Mouse (Mus musculus) cerebellum, adult 2 months (tissue): ENCODE data around the gene Pard3b. TPM values are rescaled to one million over a fixed set of nuclear protein-coding genes. Genes with fewer than 3 reads are reported as not detected.
A peak's percentile ranks its signal among the peaks of the same experiment; 100 is the strongest.

Experiments used
- DNase-seq, 2 experiments: peaks; one replicate each; pipeline ENCODE4 v3.0.0; 2021
- H3K27ac ChIP-seq: fragments of 200-500 bp; 2 replicates; pipeline ENCODE4 v1.5.1; 2012; ENCODE audit warnings: low read length, control low read depth, inconsistent platforms; ENCODE audit not compliant: insufficient read depth
- H3K27me3 ChIP-seq: fragments of 200-500 bp; 2 replicates; pipeline ENCODE4 v1.6.1; 2012; ENCODE audit warnings: inconsistent platforms, mild to moderate bottlenecking, low read length, moderate library complexity; ENCODE audit not compliant: control insufficient read depth, insufficient read depth
- H3K4me1 ChIP-seq: fragments of 200-500 bp; 2 replicates; pipeline ENCODE4 v1.6.1; 2011; ENCODE audit warnings: low read length; ENCODE audit not compliant: control insufficient read depth, insufficient read depth
- H3K4me3 ChIP-seq: fragments of 200-500 bp; replicated peaks from 2 replicates; pipeline ENCODE3; 2011; ENCODE audit warnings: mild to moderate bottlenecking, low read depth, low read length, control low read depth; ENCODE audit not compliant: insufficient read depth
- CTCF ChIP-seq: fragments of 200-500 bp; IDR thresholded peaks from 2 replicates; pipeline ENCODE4 v1.5.1; 2011; ENCODE audit warnings: low read depth, mild to moderate bottlenecking, control low read depth, low read length, moderate library complexity, borderline replicate concordance; ENCODE audit not compliant: insufficient read depth
- POLR2A ChIP-seq: fragments of 200-500 bp; IDR thresholded peaks from 2 replicates; pipeline ENCODE4 v1.6.1; 2011; ENCODE audit warnings: low read length, control low read depth, borderline replicate concordance; ENCODE audit not compliant: insufficient read depth
- WGBS: fragments of 180-500 bp; shearing (Covaris S2); methylation state at CpG from one replicate; pipeline ENCODE4 v1.1.7; 2018; 5-methylcytosine and 5-hydroxymethylcytosine counted together
- polyA plus RNA-seq: library from polyadenylated mRNA; depleted of rRNA; stranded (reverse); fragments of >200 nt; gene quantifications from 2 replicates; pipeline ENCODE4 v1.2.3, GENCODE M21; 2012

The Pard3b gene
- polyA plus RNA-seq, 1 experiment, result 1.3 TPM

- 42% methylated on average over 3 of the region's 3 CpGs for WGBS
- H3K4me3 ChIP-seq, result no peak overlapping the region
- H3K27ac ChIP-seq, result no peak overlapping the region
- TF ChIP-seq POLR2A, result no peak
- TF ChIP-seq CTCF, result no peak
- no peak for DNase-seq
- H3K4me1 ChIP-seq, result no peaks in the 10 kb centered on the region
- H3K27me3 ChIP-seq, result no peaks in the 10 kb centered on the region
Measured at GRCm38 (mm10) chr1:62576939-62577590, 938.4 kb downstream of the Pard3b start.

GRCm38 (mm10) chr1:62579024-62579765, 940.6 kb downstream of the Pard3b start:
- no peak for TF ChIP-seq POLR2A
- TF ChIP-seq CTCF, result no peak
- no peaks in the 10 kb centered on the region for H3K4me1 ChIP-seq
- no peak overlapping the region for H3K4me3 ChIP-seq
- 84% methylated on average over 7 of the region's 7 CpGs for WGBS
- no peaks in the 10 kb centered on the region for H3K27me3 ChIP-seq
- H3K27ac ChIP-seq, result no peak overlapping the region
- DNase-seq, result no peak

DNA sequence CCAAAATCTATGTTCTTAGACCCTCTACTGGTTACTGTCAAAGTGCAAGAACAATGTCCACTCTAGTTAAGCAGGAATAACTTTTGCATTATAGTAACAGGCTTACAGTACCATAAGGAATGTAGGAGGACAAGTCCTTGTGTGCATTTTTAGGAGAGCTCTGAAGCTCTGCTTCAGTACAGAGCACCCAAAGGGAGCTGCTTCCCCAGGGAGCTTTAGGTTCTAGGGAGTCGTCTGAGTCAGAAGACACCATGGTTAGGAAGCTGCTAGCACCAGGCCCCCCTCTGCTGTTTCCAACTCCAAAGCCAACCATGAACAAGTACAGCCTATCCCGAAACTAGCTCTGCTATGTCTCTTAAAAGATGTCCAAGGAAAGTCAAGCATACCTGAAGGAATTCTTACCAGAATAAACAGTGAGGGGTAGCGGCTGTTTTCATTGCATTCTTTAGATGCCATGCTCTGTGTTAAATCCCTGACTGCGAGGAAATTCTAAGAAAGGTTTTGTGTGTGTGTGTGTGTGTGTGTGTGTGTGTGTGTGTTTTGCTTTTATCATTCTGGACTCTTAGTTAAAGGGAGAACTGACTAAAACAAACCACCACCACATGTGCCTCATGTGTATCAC, 941.8 kb downstream of the Pard3b start:
- H3K27me3 ChIP-seq, result no peaks in the 10 kb centered on the region
- no peak overlapping the region for H3K27ac ChIP-seq
- H3K4me3 ChIP-seq, result no peak overlapping the region
- TF ChIP-seq CTCF (no peak), POLR2A (no peak)
- WGBS, result 76% methylated on average over 4 of the region's 4 CpGs
- DNase-seq, result no peak
- H3K4me1 ChIP-seq, result no peaks in the 10 kb centered on the region

DNA sequence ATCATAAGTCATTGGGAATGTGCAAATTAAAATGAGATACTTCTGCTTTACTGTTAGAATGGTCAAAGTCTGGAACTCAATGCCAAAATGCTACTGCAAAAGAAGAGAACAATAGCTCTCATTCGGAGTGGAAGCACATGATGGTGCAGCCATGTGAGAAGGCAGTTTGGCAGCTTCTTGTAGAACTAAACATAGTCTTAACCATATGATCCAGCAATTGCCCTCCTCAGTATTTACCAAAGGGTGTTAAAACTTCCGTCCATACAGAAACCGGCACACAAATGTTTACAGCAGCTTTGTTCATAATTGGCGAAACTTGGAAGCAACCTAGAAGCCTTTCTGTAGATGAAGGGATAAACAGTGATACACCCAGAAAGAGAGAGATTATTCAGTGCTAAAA, 943.9 kb downstream of the Pard3b start:
- TF ChIP-seq POLR2A (no peak), CTCF (no peak)
- H3K27ac ChIP-seq, result no peak overlapping the region
- 56% methylated on average over 4 of the region's 4 CpGs for WGBS
- no peaks in the 10 kb centered on the region for H3K27me3 ChIP-seq
- DNase-seq, result no peak
- H3K4me1 ChIP-seq, result no peaks in the 10 kb centered on the region
- H3K4me3 ChIP-seq, result no peak overlapping the region

GRCm38 (mm10) chr1:62587536-62587935, 948.9 kb downstream of the Pard3b start:
- Histone ChIP-seq H3K4me1 (0 out of 2 replicates have a peak, but pooled peaks cover 8% of the 10 kb centered on the region), H3K4me3 (no peak overlapping the region), H3K27ac (no peak overlapping the region), H3K27me3 (no peaks in the 10 kb centered on the region)
- peak in 1 of 2 experiments; percentile 1 for DNase-seq
- 28% methylated on average over 6 of the region's 6 CpGs for WGBS
- TF ChIP-seq CTCF, result no peak

- Histone ChIP-seq H3K4me1 (0 out of 2 replicates have a peak, but pooled peaks cover 8% of the 10 kb centered on the region), H3K27me3 (no peaks in the 10 kb centered on the region), H3K4me3 (no peak overlapping the region), H3K27ac (no peak overlapping the region)
- no peak for TF ChIP-seq CTCF
- no peak for TF ChIP-seq POLR2A
- peak; percentile 14 to 38 for DNase-seq
- 48% methylated on average over 6 of the region's 6 CpGs for WGBS
Measured at GRCm38 (mm10) chr1:62591296-62592031, 952.8 kb downstream of the Pard3b start.

GRCm38 (mm10) chr1:62595401-62595800, 956.8 kb downstream of the Pard3b start:
- no peak for DNase-seq
- no peak for TF ChIP-seq POLR2A
- TF ChIP-seq CTCF, result no peak
- Histone ChIP-seq H3K4me1 (0 out of 2 replicates have a peak, but pooled peaks cover 8% of the 10 kb centered on the region), H3K27me3 (no peaks in the 10 kb centered on the region), H3K27ac (no peak overlapping the region), H3K4me3 (no peak overlapping the region)
- WGBS, result 49% methylated on average over 3 of the region's 3 CpGs
